Mouse (Mus musculus) myocyte (in vitro differentiated cells): Measurements from ENCODE around the gene Npl.

Source experiments
- E2F4 ChIP-seq: IDR thresholded peaks from one replicate; pipeline ENCODE4 v1.6.1; 2011; ENCODE audit warnings: mild to moderate bottlenecking, control low read depth, moderate library complexity; ENCODE audit not compliant: insufficient read depth
- MAX ChIP-seq: IDR thresholded peaks from one replicate; pipeline ENCODE4 v1.6.1; 2011; ENCODE audit warnings: low read depth, mild to moderate bottlenecking, control low read depth
- MYOD1 ChIP-seq, 3 experiments: IDR thresholded peaks; one replicate each; pipeline ENCODE4 v1.6.1; 2011; ENCODE audit warnings: control low read depth in 2 of 3, low read depth in 2 of 3, mild to moderate bottlenecking in 2 of 3, moderate library complexity in 1 of 3; ENCODE audit not compliant: insufficient read length in 2 of 3, control insufficient read depth in 1 of 3
- POLR2A ChIP-seq: IDR thresholded peaks from one replicate; pipeline ENCODE4 v1.6.1; 2011; ENCODE audit warnings: low read depth, mild to moderate bottlenecking, control low read depth, moderate library complexity; ENCODE audit not compliant: insufficient read length
- POLR2AphosphoS2 ChIP-seq: IDR thresholded peaks from one replicate; pipeline ENCODE4 v1.6.1; 2011; ENCODE audit warnings: low read depth, control low read depth; ENCODE audit not compliant: insufficient read length
- REST ChIP-seq: IDR thresholded peaks from one replicate; pipeline ENCODE4 v1.6.1; 2011; ENCODE audit warnings: mild to moderate bottlenecking, control low read depth, moderate library complexity; ENCODE audit not compliant: insufficient read depth, insufficient read length
- USF1 ChIP-seq: IDR thresholded peaks from one replicate; pipeline ENCODE4 v1.6.1; 2011; ENCODE audit warnings: low read depth, mild to moderate bottlenecking, control low read depth, moderate library complexity

DNA sequence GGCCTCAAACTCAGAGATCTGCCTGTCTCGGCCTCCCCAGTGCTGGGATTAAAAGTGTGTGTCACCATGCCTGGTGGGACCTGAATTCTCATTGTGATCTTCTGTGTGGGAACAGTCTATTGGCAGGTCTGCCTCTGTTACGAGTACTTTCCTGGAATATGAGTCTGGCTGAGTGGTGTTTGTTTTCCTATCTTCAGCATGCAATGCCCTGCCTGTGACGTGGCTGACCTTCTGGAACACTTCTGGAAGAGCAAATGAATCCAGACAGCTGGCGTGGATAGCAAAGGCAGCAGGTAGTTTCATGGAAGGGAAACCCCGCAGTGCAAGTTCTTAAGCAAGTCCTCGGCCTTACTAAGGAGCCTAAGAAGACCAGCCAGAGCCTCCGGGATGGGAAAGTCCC is 9.9 kb upstream of the Npl start:
- TF ChIP-seq USF1 (no peak), POLR2A (no peak), MAX (no peak), REST (no peak), E2F4 (no peak), MYOD1 (IDR thresholded peaks at IDR 0.05; ENCODE audit: control insufficient read depth in 1 of 3, insufficient read length in 2 of 3, low read depth in 2 of 3) (no peak), POLR2AphosphoS2 (no peak)
